Mouse (Mus musculus): ENCODE results near the gene Spata16.
"Not testable (repeated sequence)": the region's sequence is repeated elsewhere in the genome, so short reads cannot be mapped to it uniquely, and the experiment has no call there.

Gene Spata16

GRCm38 (mm10) chr3:26637402-26637801, at the start of gene Spata16:
Gene Spata16 (plus strand): TSS chr3:26637620.
- DNase-seq = no peak

GRCm38 (mm10) chr3:26604861-26605260, 32.6 kb upstream of the Spata16 start:
- no peak for DNase-seq

GRCm38 (mm10) chr3:26608531-26608930, 28.9 kb upstream of the Spata16 start:
- DNase-seq = no peak

GRCm38 (mm10) chr3:26639214-26639613, 1.8 kb downstream of the Spata16 start:
- DNase-seq = no peak

GRCm38 (mm10) chr3:26639851-26640250, 2.4 kb downstream of the Spata16 start:
- DNase-seq = no peak

- DNase-seq = no peak
Observed at GRCm38 (mm10) chr3:26640321-26641075, 3.1 kb downstream of the Spata16 start.

- no peak for DNase-seq
Observed at GRCm38 (mm10) chr3:26641351-26642249, 4.2 kb downstream of the Spata16 start.

GRCm38 (mm10) chr3:26644136-26644535, 6.7 kb downstream of the Spata16 start:
- no peak for DNase-seq

- no peak for DNase-seq
Observed at GRCm38 (mm10) chr3:26646834-26647233, 9.4 kb downstream of the Spata16 start.

GRCm38 (mm10) chr3:26685832-26686231, 48.4 kb downstream of the Spata16 start:
- no peak for DNase-seq

GRCm38 (mm10) chr3:26709492-26709891, 72.1 kb downstream of the Spata16 start:
- not testable (repeated sequence) for DNase-seq

- no peak for DNase-seq
Observed at GRCm38 (mm10) chr3:26727526-26727925, 90.1 kb downstream of the Spata16 start.

- DNase-seq = no peak
Observed at GRCm38 (mm10) chr3:26750492-26750891, 113.1 kb downstream of the Spata16 start.

- DNase-seq = no peak
Observed at GRCm38 (mm10) chr3:26752441-26752840, 115.0 kb downstream of the Spata16 start.

GRCm38 (mm10) chr3:26793334-26794101, 156.1 kb downstream of the Spata16 start:
- DNase-seq = no peak

GRCm38 (mm10) chr3:26795851-26796538, 158.6 kb downstream of the Spata16 start:
- no peak for DNase-seq

GRCm38 (mm10) chr3:26796954-26797353, 159.5 kb downstream of the Spata16 start:
- DNase-seq = no peak

- DNase-seq = no peak
Observed at GRCm38 (mm10) chr3:26814307-26814706, 176.9 kb downstream of the Spata16 start.

- no peak for DNase-seq
Observed at GRCm38 (mm10) chr3:26815764-26816163, 178.3 kb downstream of the Spata16 start.

GRCm38 (mm10) chr3:26819398-26819797, 182.0 kb downstream of the Spata16 start:
- no peak for DNase-seq

GRCm38 (mm10) chr3:26826958-26827839, 189.8 kb downstream of the Spata16 start:
- DNase-seq = no peak
